Mouse (Mus musculus): ENCODE measurements around the gene Mpp3. TPM values are rescaled to one million over a fixed set of nuclear protein-coding genes. Genes with fewer than 3 reads are reported as not detected.

Gene Mpp3
- polyA plus RNA-seq, 1 experiment from 2014 or later = 3.2 TPM

GRCm38 (mm10) chr11:102026694-102027360 is 1.4 kb downstream of the Mpp3 start:
- peak; percentile 51 for DNase-seq (ENCODE audit: low spot score)
- H3K27me3 ChIP-seq (replicated peaks; ENCODE audit: control insufficient read depth, insufficient read depth, low read length) = peaks cover 49% of the 10 kb centered on the region
- ATAC-seq (replicated peaks; ENCODE audit: low FRiP score) = peak; percentile 64

GRCm38 (mm10) chr11:102025991-102026660 is 2.1 kb downstream of the Mpp3 start:
- Histone ChIP-seq H3K27ac (ENCODE audit: low read depth, low read length) (no peak overlapping the region), H3K9ac (ENCODE audit: low read depth, low read length) (peak overlapping the region; percentile 54), H3K27me3 (replicated peaks; ENCODE audit: control insufficient read depth, insufficient read depth, low read length) (peaks cover 47% of the 10 kb centered on the region), H3K9me3 (ENCODE audit: control insufficient read depth, low read length) (no peaks in the 10 kb centered on the region), H3K4me1 (replicated peaks; ENCODE audit: control insufficient read depth, insufficient read depth, low read length) (peaks cover 12% of the 10 kb centered on the region), H3K36me3 (ENCODE audit: control insufficient read depth, insufficient read depth, low read length) (no peaks in the 10 kb centered on the region), H3K4me3 (ENCODE audit: low read depth, low read length) (peak overlapping the region; percentile 60), H3K4me2 (peak overlapping the region; percentile 85)
- 5% methylated on average over 22 of the region's 23 CpGs for WGBS
- no peak for DNase-seq (ENCODE audit: low spot score)
- ATAC-seq (replicated peaks; ENCODE audit: low FRiP score) = no peak

More at GRCm38 (mm10) chr11:102026694-102027360, 1.4 kb downstream of the Mpp3 start:
- H3K4me3 ChIP-seq (ENCODE audit: low read depth, low read length) = peak overlapping the region; percentile 60
- H3K36me3 ChIP-seq (ENCODE audit: control insufficient read depth, insufficient read depth, low read length) = no peaks in the 10 kb centered on the region
- peaks cover 12% of the 10 kb centered on the region for H3K4me1 ChIP-seq (replicated peaks; ENCODE audit: control insufficient read depth, insufficient read depth, low read length)
- no peaks in the 10 kb centered on the region for H3K9me3 ChIP-seq (ENCODE audit: control insufficient read depth, low read length)
- peak overlapping the region; percentile 54 for H3K9ac ChIP-seq (ENCODE audit: low read depth, low read length)
- under 1% methylated on average over 73 of the region's 73 CpGs for WGBS
- no peak overlapping the region for H3K27ac ChIP-seq (ENCODE audit: low read depth, low read length)
- peak overlapping the region; percentile 85 for H3K4me2 ChIP-seq

- 35% methylated on average over 7 of the region's 7 CpGs for WGBS
- DNase-seq (ENCODE audit: low spot score) (no peak), ATAC-seq (replicated peaks; ENCODE audit: low FRiP score) (no peak)
- Histone ChIP-seq H3K4me2 (peak overlapping the region; percentile 14), H3K27ac (ENCODE audit: low read depth, low read length) (no peak overlapping the region), H3K4me1 (replicated peaks; ENCODE audit: control insufficient read depth, insufficient read depth, low read length) (peaks cover 12% of the 10 kb centered on the region), H3K36me3 (ENCODE audit: control insufficient read depth, insufficient read depth, low read length) (no peaks in the 10 kb centered on the region), H3K4me3 (ENCODE audit: low read depth, low read length) (no peak overlapping the region), H3K9me3 (ENCODE audit: control insufficient read depth, low read length) (no peaks in the 10 kb centered on the region), H3K27me3 (replicated peaks; ENCODE audit: control insufficient read depth, insufficient read depth, low read length) (peaks cover 45% of the 10 kb centered on the region), H3K9ac (ENCODE audit: low read depth, low read length) (no peak overlapping the region)
Measured at GRCm38 (mm10) chr11:102025354-102025753, 2.9 kb downstream of the Mpp3 start.

GRCm38 (mm10) chr11:102024875-102025274 is 3.4 kb downstream of the Mpp3 start:
- Histone ChIP-seq H3K9ac (ENCODE audit: low read depth, low read length) (no peak overlapping the region), H3K4me1 (replicated peaks; ENCODE audit: control insufficient read depth, insufficient read depth, low read length) (peaks cover 12% of the 10 kb centered on the region), H3K27me3 (replicated peaks; ENCODE audit: control insufficient read depth, insufficient read depth, low read length) (peaks cover 45% of the 10 kb centered on the region), H3K9me3 (ENCODE audit: control insufficient read depth, low read length) (no peaks in the 10 kb centered on the region), H3K4me3 (ENCODE audit: low read depth, low read length) (no peak overlapping the region), H3K4me2 (no peak overlapping the region), H3K27ac (ENCODE audit: low read depth, low read length) (no peak overlapping the region), H3K36me3 (ENCODE audit: control insufficient read depth, insufficient read depth, low read length) (no peaks in the 10 kb centered on the region)
- DNase-seq (ENCODE audit: low spot score) (no peak), ATAC-seq (replicated peaks; ENCODE audit: low FRiP score) (no peak)
- WGBS = 82% methylated on average over 4 of the region's 4 CpGs

GRCm38 (mm10) chr11:102024084-102024758 is 4.0 kb downstream of the Mpp3 start:
- H3K27me3 ChIP-seq (replicated peaks; ENCODE audit: control insufficient read depth, insufficient read depth, low read length) = peaks cover 45% of the 10 kb centered on the region
- peaks cover 10% of the 10 kb centered on the region for H3K4me1 ChIP-seq (replicated peaks; ENCODE audit: control insufficient read depth, insufficient read depth, low read length)
- H3K4me2 ChIP-seq = no peak overlapping the region
- H3K4me3 ChIP-seq (ENCODE audit: low read depth, low read length) = no peak overlapping the region
- no peak overlapping the region for H3K27ac ChIP-seq (ENCODE audit: low read depth, low read length)
- no peaks in the 10 kb centered on the region for H3K9me3 ChIP-seq (ENCODE audit: control insufficient read depth, low read length)
- DNase-seq (ENCODE audit: low spot score) = no peak
- H3K9ac ChIP-seq (ENCODE audit: low read depth, low read length) = no peak overlapping the region
- 77% methylated on average over 6 of the region's 6 CpGs for WGBS
- no peaks in the 10 kb centered on the region for H3K36me3 ChIP-seq (ENCODE audit: control insufficient read depth, insufficient read depth, low read length)
- no peak for ATAC-seq (replicated peaks; ENCODE audit: low FRiP score)

GRCm38 (mm10) chr11:102023406-102023805 is 4.9 kb downstream of the Mpp3 start:
- no peaks in the 10 kb centered on the region for H3K9me3 ChIP-seq (ENCODE audit: control insufficient read depth, low read length)
- peaks cover 45% of the 10 kb centered on the region for H3K27me3 ChIP-seq (replicated peaks; ENCODE audit: control insufficient read depth, insufficient read depth, low read length)
- no peak overlapping the region for H3K27ac ChIP-seq (ENCODE audit: low read depth, low read length)
- ATAC-seq (replicated peaks; ENCODE audit: low FRiP score) = no peak
- no peak overlapping the region for H3K4me3 ChIP-seq (ENCODE audit: low read depth, low read length)
- no peak overlapping the region for H3K9ac ChIP-seq (ENCODE audit: low read depth, low read length)
- H3K4me1 ChIP-seq (replicated peaks; ENCODE audit: control insufficient read depth, insufficient read depth, low read length) = peaks cover 7% of the 10 kb centered on the region
- H3K36me3 ChIP-seq (ENCODE audit: control insufficient read depth, insufficient read depth, low read length) = no peaks in the 10 kb centered on the region
- no peak overlapping the region for H3K4me2 ChIP-seq
- WGBS = 75% methylated on average over 13 of the region's 13 CpGs
- no peak for DNase-seq (ENCODE audit: low spot score)

GRCm38 (mm10) chr11:102021196-102021595 is 7.1 kb downstream of the Mpp3 start:
- H3K36me3 ChIP-seq (ENCODE audit: control insufficient read depth, insufficient read depth, low read length) = no peaks in the 10 kb centered on the region
- H3K4me2 ChIP-seq = no peak overlapping the region
- no peak for DNase-seq (ENCODE audit: low spot score)
- 80% methylated on average over 5 of the region's 5 CpGs for WGBS
- H3K27ac ChIP-seq (ENCODE audit: low read depth, low read length) = no peak overlapping the region
- H3K9ac ChIP-seq (ENCODE audit: low read depth, low read length) = no peak overlapping the region
- ATAC-seq (replicated peaks; ENCODE audit: low FRiP score) = no peak
- no peaks in the 10 kb centered on the region for H3K4me1 ChIP-seq (replicated peaks; ENCODE audit: control insufficient read depth, insufficient read depth, low read length)
- peaks cover 23% of the 10 kb centered on the region for H3K27me3 ChIP-seq (replicated peaks; ENCODE audit: control insufficient read depth, insufficient read depth, low read length)
- H3K9me3 ChIP-seq (ENCODE audit: control insufficient read depth, low read length) = no peaks in the 10 kb centered on the region
- H3K4me3 ChIP-seq (ENCODE audit: low read depth, low read length) = no peak overlapping the region

- Histone ChIP-seq H3K4me1 (replicated peaks; ENCODE audit: control insufficient read depth, insufficient read depth, low read length) (no peaks in the 10 kb centered on the region), H3K4me2 (no peak overlapping the region), H3K27ac (ENCODE audit: low read depth, low read length) (no peak overlapping the region), H3K4me3 (ENCODE audit: low read depth, low read length) (no peak overlapping the region), H3K27me3 (replicated peaks; ENCODE audit: control insufficient read depth, insufficient read depth, low read length) (peaks cover 10% of the 10 kb centered on the region), H3K9ac (ENCODE audit: low read depth, low read length) (no peak overlapping the region), H3K36me3 (ENCODE audit: control insufficient read depth, insufficient read depth, low read length) (no peaks in the 10 kb centered on the region), H3K9me3 (ENCODE audit: control insufficient read depth, low read length) (no peaks in the 10 kb centered on the region)
- DNase-seq (ENCODE audit: low spot score) (no peak), ATAC-seq (replicated peaks; ENCODE audit: low FRiP score) (no peak)
- 76% methylated on average over 9 of the region's 9 CpGs for WGBS
Measured at GRCm38 (mm10) chr11:102019736-102020135, 8.5 kb downstream of the Mpp3 start.

All from liver, embryonic 11.5 days (tissue).